Mouse (Mus musculus) right cerebral cortex, adult 18-20 months (tissue): ENCODE data around the gene Trmt13.
"Not testable (repeated sequence)": the region's sequence is repeated elsewhere in the genome, so short reads cannot be mapped to it uniquely, and the experiment has no call there.

ENCODE experiments used
- DNase-seq: peaks from one replicate; pipeline ENCODE4 v3.0.0; 2022; ENCODE audit warnings: mixed read lengths

The Trmt13 gene

DNA sequence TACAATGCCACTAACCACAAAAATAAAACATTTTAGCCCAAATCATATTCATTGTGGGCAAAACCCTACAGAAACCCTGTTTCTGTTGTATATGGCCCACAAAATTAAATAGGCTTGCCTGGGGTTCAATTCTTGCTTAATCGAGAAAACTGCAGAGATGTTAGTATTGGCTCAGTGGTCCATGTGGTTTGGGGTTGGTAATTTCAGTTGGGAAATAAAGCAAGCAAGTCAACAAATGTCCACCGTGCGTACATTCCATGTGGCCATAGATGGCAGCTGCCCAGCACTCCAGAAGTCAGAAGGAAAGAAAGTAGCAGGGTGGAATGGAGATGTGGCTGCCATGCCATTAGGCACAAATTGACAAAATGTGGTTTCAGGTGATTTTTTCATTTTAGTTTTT lies 18.6 kb upstream of the Trmt13 start:
- no peak for DNase-seq

DNA sequence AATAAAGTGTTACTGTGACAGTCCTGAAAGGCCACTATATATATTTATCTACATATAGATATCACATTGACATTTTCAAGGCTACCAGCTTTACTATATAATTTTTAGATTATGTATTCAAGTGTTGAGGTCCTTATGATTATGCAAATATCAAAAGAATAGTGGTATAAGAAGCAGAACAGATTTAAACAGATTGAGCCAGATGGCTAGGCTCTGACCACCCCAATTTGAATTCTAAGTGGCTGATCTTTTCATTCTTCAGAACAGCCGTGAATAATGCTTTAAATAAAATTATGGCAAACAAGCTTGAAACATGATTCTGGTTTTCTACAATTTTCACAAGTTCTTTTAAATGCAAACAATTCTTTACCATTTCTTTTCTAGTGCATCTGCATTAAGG lies 17.1 kb upstream of the Trmt13 start:
- DNase-seq = no peak

DNA sequence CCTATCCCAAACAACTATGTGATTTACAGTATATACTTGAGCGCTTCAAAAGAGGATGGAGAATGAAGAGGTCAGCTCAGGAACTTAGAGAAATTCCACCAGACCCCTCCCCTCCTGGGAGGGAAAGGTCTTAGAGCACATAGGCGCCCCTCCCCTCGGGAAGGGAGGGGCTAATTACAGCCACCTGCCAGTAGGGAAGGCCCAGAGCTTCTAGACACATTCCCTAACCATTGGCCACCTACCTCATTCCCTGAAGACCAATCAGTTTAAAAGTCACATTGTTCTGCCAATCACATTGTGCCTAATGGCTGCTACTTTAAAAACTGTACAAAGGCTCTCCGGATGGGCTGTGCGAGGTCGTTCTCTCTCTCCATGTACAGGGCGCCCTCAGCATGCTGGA lies 8.3 kb upstream of the Trmt13 start:
- DNase-seq = no peak

DNA sequence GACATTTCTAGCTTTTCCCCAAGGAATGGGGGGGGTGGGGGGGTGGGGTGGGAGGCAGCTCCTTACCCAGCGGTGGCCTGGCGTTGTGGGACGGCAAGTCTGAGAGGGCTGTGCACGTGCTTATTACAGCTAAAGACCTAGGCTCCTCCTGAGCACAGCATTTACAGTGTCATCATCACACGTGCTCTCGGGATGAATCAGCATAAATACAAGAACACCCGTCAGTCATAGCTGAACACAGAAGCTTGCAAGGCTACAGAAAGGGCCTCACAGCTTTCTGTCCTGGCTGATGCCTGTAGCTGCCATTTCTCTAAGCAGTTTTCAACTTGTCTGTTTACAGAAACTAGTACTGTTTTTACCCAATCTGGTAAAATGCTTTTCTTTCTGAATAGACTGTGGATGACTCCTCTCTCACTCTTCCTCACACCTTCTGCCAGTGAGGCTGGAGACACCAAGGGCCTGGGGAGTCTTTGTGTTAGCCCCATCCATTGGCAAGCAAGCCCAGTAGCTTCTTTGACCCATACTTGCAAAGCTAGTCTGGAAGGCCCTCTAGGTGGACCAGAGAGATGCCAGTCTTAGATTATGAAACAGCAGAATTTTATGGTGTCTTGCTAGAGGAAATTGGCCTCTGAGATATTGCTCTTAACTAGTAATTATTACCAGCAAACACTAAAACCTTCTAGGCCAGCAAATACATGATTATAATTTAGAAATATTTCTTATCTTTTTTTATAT lies 6.4 kb upstream of the Trmt13 start:
- DNase-seq = peak; percentile 8

DNA sequence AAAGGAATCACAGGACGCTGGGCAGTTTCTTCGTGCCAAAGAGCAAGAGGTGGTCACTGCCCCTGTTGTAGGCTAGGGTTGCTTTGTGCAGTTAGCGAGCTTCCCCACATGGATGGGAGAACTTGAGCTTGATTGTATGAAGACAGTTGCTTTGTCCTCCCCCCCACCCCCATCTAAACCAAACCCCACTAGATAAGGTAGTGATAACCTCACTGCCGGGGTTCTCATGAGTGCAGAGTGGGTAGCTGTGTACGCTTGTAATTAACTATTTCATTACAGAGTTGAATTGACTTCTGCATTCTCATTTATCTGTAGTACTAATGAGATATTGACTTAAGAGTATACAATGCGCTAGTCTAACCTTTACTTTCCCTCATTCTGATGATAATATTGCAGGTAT lies 4.5 kb upstream of the Trmt13 start:
- DNase-seq = no peak

DNA sequence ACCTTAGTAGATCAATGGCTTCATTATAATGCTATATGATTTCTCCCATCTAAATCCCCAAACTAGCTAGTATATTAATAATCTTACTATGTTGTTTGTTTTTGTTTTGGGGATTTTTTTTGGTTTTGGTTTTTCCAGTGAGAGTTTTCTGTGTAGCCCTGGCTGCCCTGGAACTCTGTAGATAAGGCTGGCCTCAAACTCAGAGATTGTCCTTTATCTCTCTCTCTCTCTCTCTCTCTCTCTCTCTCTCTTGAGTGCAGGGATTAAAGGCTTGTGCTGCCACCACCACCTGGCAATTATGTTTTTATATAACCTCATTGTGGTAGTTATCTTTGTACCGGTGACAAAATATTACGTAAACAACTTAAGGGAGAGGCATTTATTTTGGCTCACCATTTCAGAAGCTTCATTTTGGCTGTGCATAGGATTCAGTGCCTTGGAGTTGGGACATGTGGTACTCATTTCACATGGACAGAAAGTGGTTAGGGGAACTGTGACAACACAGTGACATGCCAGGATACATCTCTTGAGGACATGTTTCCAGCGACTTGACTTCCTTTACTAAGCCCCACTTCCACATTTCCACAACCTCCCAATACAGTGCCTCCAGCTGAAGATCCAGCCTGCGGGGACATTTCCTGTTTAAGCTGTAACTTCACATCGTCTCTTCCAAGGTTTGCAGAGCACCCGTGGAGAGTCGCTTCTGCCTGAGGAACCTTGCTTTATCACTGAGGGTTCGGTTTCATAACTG lies 1.1 kb upstream of the Trmt13 start:
- DNase-seq = no peak

DNA sequence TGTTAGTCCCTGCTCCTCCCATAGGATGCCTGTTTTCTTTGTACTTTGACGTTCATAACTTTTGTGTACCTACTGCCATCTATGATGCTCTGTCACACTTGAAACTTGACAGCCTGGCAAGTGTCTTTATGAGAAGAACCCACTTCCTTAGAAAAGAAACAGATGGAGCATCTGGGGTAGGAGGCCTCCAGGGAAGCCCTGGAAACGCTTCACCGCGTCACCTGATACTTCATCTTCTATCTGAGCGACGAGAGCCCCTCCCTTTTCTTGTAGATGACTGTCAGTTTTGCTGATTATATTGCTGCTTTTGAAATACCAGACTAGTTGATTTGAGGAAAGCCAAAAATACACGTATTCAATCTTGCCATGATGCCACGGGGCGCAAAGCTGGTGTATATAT lies 9.8 kb downstream of the Trmt13 start:
- DNase-seq = no peak

DNA sequence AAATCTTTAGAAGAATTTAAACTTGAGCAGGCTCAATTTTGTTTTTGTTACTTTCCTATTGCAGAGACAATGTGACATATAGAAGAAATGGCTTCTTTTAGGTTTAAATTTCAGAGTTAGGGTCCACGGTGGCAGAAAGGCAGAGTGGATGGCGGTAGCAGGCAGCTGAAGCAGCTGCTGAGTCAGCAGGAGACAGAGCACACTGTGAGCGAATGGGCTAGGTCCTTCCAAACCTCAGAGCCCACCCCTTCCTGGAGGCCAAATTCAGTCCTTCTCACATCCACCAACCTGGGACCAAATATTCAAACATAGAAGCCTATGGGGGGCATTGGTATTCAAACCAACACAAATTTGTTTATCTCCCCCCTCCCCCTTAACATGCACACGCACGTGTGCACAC lies 12.6 kb downstream of the Trmt13 start:
- no peak for DNase-seq

DNA sequence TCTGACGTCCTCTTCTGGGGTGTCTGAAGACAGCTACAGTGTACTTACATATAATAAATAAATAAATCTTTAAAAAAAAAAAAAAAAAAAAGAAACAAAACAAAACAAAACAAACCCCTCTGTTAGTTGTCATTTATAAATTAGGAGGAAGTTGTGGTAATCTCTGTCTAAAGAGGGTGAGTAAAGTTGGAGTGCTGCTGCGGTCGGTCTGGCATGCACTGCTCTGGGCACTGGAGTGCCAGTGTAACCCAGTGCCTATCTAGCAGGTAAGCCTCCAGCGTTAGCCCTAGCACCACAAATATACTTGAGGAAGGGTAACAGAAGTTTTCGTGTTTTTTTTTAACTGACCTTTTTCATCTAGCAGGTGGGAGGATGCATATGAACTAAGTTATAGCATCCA lies 13.4 kb downstream of the Trmt13 start:
- no peak for DNase-seq

DNA sequence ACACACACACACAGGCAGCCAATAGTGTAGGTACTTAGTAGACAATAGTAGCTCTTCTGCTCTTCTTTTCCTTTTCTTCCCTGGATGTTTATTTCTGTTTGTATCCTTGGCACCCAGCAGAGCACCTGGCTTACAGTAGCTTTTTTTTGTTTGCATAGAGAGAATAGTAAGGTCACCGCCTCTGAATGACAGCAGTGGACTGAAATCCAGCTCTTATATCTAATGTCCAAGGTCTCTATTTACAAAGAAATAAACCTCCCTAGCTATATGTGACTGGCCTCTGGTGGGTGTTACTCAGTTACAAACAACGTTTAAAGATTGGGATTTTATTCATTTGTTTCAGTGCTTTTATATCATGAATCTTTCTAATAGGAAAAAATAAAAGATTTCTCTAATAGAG lies 14.7 kb downstream of the Trmt13 start:
- no peak for DNase-seq

DNA sequence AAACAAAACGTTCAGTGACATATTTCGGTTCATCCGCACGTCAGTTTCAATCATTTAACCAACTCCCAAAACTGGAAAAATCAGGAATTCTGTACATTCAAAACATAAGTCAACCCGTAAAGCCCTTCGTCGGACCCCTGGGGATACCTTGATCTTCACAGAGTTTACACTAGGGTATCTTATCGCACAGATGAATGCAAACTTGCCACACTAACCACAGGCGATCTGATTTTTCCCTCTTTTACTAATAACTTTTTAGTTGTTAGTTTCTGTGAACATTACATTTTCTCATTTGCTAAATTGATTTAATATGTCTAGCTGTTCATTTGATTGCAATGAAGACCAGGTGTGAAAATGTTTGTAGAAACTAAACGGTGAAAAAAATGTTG lies 18.8 kb downstream of the Trmt13 start:
- DNase-seq = no peak

DNA sequence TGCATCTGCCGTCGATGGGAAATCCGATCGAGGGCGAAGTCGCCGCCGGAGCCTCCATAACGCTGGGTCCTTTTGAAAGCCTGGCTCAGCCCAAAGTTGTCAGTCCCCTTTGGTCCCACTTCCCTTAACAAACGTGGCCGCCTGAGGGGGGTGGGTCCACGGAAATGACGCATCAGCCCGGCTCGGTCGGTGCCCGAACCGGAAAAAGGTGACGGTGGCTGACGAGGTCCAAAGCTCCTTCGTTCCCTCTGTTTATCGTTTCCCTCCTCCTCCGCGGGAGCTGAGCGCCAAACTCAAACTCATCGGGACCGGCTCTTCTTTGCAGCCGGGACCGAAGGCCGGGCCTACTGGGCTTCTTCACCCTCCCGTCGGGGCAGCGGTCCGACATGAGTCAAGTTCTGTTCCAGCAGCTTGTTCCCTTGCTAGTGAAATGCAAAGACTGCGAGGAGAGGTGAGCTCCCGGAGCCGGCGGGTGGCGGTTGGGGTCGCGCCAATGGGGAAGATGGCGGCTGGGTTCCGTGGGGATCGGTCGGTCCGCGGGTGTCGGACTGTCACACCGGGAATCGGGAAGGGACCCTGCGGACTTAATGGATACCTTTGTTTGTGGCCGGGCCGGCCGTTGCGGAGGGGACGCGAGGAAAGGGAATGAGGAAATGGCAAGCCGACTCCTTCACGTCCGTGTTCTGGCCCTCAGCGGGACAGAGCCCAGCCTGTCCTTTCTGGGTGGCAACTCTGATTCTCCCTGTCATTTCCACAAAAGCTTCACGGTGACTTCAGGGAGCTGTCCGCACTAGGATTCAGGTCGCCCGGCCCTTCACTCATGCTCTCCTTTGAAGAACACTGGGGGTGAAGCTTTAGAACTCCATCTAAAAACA lies 19.4 kb downstream of the Trmt13 start, which contains the start of gene Sass6:
TSS of gene Sass6 (plus strand) at position 255 of the 875 bp plus-strand sequence.
- DNase-seq = peak; percentile 98

DNA sequence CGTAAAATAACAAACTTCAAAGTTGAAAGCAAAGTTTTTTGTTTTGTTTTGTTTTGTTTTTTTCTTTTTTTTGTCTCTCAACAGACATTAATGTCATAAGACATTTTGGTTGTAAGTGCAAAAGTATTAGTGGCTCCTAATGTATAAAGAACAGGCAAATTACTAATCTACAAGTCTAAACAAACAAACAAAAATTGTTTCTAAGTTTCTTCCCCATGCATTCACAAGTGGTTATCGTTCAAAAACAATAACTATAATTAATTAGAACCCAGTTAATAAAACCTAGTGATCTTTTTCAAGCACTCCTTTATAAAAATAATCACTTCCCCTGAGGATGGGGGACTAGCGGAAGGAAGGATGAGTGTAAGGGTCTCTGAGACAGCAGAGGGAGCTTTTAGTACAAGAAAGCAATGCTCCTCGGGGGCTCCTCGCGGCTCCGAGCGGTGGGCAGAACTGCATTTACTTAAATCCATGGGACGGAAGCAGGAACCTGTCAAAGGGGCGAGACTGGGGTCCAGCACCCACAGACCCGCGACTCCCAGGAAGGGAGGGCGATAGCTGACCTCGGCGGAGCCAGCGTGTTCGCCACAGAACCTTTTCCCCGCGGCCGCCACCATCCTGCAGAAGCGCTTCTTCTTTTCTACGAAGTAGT lies 20.2 kb downstream of the Trmt13 start:
- no peak for DNase-seq

DNA sequence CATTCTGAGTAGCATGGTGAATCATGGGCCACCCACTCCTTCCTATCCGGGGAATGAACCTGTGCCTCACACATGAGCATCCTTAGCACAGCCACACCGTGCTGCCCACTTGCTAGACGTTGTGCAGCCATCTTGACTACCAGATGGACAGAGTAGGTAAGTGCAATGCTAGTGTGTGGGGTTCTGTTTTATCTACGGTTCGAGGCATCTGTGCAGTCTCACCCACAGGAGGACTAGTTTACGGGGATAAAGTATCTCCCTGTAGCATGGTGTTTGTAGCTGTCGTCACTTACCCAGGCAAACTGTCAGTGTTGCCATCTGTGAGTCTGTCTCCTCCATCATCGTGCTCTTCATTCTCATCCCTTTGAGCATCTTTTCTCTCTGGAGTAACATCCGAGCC lies 32.2 kb downstream of the Trmt13 start:
- DNase-seq = peak; percentile 77

DNA sequence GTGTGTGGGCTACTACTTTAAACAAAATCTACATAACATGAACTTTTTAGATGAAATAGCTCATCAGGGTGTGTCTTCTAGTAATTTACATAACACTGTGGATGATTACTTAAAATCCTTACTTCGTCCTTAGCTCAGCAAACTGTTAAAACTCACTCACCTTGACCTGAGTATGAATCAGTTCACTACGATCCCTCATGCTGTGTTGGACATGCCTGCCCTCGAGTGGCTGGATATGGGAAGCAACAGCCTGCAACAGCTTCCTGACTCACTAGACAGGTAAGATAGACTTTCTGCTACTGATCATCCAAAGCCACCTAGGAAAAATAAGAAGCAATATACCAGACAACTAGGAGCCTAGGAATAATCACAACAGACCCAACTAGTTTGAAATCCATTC lies 37.1 kb downstream of the Trmt13 start:
- no peak for DNase-seq

DNA sequence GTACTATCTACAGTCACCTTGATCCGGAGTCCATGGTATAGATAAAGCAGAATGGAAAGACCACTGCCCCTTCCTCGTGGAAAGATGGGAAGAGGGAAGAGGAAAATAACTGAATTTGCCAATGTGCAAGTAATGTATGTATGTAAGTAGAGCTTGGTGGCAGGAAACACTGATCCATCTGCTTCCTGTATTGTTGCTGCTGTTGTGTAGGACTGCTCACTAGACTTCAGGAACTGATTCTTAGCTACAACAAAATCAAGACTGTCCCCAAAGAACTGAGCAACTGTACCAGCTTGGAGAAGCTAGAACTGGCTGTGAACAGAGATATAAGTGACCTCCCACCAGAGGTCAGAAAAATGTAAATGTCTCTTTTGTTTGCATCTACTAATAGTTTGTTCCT lies 43.8 kb downstream of the Trmt13 start:
- no peak for DNase-seq

DNA sequence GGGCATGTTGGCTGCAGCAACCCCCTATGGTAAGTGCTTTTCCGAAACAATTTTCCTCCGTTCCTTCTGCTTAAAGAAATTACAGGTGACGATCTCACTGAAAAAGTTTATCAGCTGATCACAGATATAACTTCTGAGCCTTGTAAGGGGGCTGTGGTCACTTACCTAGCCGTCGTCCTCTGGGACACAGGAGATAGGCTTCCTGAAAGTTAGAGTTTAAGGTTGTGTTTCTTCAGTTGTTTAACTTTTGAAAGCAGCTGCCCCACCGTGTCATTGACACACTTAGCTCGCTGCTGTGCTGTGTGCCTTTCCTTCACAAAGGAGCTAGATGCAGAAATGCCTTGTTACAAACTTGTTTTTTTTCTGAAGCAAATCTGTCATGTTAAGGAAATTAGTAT lies 51.3 kb downstream of the Trmt13 start:
- no peak for DNase-seq

DNA sequence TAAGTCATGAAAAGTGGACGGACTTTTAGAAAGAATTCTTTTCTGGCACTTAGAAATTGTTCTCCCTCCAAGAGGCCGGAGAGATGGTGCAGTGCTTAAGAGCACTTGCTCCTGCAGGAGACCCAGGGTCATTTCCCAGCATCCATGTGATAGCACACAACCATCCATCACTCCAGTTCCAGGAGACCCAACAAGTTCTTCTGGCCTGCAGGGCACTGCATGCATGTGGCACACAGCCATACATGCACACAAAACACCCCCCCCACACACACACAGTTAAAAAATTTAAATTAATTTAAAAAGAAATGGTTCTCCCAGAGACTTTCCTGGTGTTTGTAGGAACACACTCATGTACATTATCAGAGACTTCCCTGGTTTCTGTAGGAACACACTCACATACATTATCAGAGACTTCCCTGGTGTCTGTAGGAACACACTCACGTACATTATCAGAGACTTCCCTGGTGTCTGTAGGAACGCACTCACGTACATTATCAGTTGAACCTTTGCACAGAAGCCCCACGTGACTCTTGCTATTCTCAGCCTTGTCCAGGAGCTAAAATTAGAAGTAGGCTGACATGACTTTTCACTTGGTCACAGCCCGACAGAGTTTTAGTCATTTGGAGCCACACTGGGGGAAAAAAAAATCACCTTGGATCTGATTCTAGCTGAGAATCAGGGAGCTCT lies 51.8 kb downstream of the Trmt13 start, which contains the start of gene Lrrc39:
TSS of gene Lrrc39 (plus strand) at position 566 of the 687 bp plus-strand sequence.
- DNase-seq = no peak

DNA sequence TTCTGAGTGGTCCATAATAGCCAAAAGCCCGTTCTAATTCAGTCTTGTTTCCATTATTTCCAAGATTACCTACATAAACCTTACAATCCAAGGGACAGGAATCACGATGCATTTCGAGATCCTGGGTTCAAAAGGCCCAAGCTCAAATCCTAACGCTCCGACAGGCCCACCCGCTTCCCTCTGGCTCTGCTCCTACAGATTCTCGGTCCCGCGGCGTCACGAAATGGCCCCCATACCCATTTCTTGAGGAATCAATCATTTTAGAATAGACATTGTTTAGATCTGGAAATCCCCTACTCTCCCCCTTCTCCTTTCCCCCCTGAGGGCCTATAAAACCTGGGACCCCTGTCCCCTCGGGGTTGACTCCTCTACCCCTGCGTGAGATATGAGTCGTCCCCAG lies 53.1 kb downstream of the Trmt13 start:
- not testable (repeated sequence) for DNase-seq

DNA sequence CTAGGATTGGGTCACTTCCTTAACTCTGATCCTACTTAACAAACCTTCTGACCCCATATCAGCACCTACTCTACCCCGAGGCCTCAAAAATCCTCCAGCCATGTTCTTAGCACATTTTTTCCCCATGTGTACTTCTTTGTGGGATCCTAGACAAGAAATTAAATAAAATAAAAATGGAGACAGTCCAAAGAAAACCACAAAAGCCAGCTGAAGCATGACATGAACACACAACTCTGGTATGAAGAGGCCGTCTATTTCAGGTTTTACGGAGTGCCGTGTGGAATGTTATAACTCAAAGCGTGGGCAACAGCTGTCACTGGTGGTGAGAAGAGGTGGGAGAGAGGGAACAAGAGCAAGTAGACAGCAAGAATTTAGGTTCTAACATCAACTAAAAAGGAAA lies 63.0 kb downstream of the Trmt13 start:
- peak; percentile 40 for DNase-seq

DNA sequence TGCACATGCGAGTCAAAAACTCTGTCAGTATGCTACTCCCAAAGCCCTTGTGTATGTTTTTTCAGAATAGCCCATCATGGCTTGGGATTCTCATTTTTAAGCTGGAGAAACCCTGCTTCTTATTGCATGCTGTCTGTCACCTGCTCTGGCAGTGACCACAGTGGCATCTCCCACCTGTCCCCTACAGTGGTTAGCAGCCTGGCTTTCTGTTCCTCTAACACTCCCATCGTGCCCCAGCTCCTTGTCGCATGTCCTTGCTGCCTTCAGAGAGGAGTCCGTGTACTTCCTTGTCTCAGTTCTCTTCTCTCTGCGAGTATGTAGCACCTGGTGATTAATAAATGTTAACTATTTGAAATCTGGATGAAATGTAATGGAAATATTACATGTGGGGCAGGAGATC lies 67.0 kb downstream of the Trmt13 start:
- no peak for DNase-seq

DNA sequence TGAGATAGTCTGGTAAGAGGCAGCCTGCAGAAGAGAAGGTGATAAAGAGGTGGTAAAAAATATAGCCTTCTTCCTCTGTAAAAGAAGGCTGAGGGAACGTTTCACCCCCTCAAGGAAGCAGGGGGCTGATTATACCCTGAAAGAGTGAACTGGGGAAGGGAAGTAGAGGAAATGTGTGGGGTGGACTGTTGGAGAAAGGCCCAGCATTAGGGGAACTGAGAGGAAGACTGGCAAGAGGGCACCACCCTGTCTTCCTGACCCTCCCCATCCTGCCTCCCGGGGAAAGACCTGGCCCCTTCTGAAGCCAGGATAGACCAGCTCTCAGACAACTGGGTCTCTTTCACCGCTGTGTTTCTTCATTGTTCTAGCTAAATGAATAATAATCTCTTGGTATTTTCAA lies 71.9 kb downstream of the Trmt13 start:
- DNase-seq = no peak
